Mouse (Mus musculus) liver, adult 2 months (tissue): ENCODE data around the gene Gm20388.

Source experiments
- CTCF ChIP-seq: fragments of 200-500 bp; IDR thresholded peaks from 2 replicates; pipeline ENCODE4 v1.5.1; 2011; ENCODE audit warnings: low read depth, low read length, control low read depth
- POLR2A ChIP-seq: fragments of 200-500 bp; IDR thresholded peaks from 2 replicates; pipeline ENCODE4 v1.6.1; 2011; ENCODE audit warnings: low read length, control low read depth; ENCODE audit not compliant: insufficient read depth; ENCODE audit errors: extremely low read depth

- TF ChIP-seq CTCF (no peak), POLR2A (no peak)
Observed at GRCm38 (mm10) chr8:121118634-121119420, 1208.2 kb downstream of the Gm20388 start.
